Mouse (Mus musculus): ENCODE measurements at regions not wholly inside any gene's neighbourhood (a gene's known extent, or its start where the extent isn't known, plus 50 kb on each side); places are given as distances from the start of the nearest gene placed in this dataset.

DNA sequence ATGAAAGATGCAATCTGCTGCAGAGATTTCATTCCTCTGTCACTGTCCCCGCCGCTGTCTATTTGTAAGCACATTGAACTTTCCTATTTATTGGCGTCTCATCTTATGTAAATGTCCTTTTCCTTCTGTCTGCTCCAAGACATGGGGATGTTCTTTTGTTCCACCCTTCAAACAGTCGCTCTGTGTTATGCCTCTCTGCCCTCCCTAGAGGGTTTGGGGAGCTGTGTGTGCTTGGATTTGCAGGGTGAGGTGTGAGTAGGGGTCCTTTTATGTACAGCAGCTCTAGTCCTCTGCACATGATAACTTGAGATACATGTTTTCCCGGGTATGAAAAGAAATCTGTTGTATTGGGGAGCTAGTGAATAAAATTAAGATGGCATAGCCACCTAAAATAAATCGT lies 75.2 kb upstream of the Zbtb18 start:
- TF ChIP-seq CTCF (IDR thresholded peaks at IDR 0.05; ENCODE audit: borderline replicate concordance, insufficient read depth, low read depth, low read length) (no peak), POLR2A (IDR thresholded peaks at IDR 0.05; ENCODE audit: borderline replicate concordance, insufficient read depth, low read length) (no peak)

Measured in cerebellum, adult 2 months (tissue).